Mouse (Mus musculus): ENCODE results near the gene Pkd1l2.

Pkd1l2 gene

DNA sequence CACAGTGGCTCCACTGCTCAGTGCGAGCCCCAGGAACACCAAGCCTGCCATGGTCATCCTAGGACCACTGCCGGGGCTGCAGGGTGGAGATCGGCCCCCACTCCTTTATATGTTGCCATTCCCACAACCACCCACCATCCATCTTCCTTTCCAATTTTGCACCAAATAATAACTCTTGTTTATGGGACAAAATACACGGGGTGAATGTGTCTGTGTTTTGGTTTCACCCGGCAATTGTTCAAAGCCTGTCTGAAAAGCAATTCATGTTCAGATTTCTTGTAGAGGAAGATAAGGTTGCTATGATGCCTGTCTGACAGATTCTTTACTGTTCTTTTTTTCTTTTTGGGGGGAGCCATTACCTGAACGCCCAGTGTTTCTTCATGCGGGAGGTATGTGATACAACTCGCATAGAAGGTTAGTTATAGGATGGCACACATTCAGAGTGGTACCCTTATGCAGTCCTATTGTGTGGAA is at the start of gene Pkd1l2:
Gene Pkd1l2, minus strand, starts transcription at position 51 of the 474 bp plus-strand sequence.
- no peak for DNase-seq (ENCODE audit: low spot score in 2 of 2)

DNA sequence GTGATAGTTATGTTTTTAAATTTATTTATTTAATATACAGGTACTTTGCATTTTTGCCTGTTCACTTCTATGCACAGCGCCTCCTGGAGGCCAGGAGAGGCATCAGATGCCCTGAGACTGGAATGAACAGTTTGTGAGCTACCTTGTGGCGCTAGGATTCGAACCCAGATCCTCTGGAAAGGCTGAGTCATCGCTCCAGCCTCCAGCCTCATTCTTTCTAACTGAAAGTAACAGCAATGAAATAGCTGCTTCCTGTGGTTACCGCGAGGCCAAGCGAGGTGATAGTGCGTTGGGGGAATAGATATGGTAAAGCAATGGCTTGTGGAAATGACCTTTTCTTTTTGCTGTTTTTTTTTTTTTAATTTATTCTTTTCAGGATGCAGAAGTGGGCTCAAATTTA is 44.8 kb upstream of the Pkd1l2 start:
- DNase-seq (ENCODE audit: low spot score in 2 of 2): no peak

DNA sequence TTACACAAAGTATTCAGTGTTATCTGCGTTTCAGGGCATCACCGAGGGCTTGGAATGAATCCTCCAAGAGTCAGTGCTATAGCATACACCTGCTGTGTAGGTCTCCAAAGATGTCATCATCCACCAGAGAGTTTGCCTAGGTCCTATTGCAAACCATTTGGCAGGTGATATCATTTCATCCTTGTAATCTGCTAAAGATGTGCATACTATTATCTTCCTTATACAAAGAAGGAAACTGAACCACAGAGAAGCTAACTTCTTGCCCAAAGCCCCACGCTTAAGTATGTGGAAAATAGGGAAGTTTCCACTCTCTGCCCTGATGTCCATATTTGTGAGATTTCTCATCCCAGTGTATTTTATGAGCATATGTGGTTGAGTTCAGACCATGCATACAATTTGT is 44.2 kb upstream of the Pkd1l2 start:
- no peak for DNase-seq (ENCODE audit: low spot score in 2 of 2)

DNA sequence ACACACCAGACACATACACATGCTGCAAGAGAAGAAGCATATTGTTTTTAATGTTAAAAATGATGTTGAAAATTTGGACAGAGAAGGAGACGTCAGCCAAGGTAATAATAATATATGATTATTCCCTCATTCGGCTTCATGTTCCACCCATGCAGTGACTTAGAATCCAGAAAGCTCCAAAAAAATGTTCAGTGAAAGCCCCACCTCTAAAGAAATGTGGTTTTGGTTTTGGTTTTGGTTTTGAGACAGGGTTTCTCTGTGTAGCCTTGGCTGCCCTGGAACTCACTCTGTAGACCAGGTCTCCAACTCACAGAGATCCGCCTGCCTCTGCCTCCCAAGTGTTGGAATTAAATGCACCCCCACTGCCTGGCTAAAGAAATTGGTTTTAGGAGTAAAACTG is 43.6 kb upstream of the Pkd1l2 start:
- DNase-seq (ENCODE audit: low spot score in 2 of 2): no peak

DNA sequence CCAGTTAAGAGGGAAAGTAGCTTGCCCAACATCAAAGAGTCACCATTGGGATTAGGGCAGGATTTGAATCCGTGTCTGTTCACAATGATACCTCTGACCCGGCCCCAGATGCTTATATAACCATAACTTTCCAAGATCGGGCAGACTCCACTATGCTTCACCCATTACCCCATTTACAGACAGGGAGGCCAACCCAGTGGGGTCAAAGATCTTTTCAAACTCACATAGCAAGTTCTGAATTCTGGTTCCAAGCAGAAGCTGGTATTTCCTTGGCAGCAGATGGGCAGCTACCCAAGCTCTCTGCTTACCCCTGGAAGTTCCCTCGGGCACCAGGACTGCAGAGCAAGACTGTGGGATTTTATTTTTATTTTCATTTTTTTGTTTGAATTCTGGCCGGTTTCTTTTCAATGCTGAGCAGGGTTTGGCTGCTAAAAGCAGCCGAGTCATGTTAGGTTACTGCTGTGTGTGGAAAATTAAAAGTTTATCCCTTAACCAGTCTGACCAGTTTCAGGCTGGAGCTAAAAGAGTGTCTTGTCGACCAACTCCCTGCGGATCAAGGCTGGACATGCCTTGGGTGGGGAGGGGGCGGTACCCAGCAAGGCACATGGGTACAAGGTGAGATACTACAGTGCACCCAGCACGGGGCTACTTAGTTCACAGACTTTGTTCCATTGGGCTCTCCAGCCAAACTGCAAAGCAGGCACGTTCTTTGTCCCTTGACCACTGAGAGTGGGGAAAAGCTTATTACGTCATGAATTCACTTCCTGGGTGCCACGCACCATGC is 41.8 kb upstream of the Pkd1l2 start:
- no peak for DNase-seq (ENCODE audit: low spot score in 2 of 2)

DNA sequence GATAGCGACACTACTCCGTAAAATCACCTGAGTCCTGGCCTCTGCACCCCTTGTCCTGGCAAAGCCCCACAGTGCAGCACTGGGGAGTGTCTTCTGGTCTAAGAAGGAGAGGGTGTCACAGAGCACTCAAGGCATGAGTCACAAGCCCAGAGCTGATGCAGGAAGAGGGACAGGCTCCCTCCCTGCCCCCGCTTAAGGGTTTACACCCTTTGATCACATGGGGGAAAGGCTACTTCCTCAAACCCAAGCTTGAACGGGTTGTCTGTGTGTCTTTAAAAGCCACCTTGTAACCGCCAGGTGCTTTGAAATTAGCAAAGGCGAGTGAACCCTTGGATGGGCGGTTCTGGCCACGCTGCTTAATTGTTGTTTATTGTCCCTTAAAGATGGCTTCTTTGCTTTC is 39.0 kb upstream of the Pkd1l2 start:
- DNase-seq (ENCODE audit: low spot score in 2 of 2): no peak

DNA sequence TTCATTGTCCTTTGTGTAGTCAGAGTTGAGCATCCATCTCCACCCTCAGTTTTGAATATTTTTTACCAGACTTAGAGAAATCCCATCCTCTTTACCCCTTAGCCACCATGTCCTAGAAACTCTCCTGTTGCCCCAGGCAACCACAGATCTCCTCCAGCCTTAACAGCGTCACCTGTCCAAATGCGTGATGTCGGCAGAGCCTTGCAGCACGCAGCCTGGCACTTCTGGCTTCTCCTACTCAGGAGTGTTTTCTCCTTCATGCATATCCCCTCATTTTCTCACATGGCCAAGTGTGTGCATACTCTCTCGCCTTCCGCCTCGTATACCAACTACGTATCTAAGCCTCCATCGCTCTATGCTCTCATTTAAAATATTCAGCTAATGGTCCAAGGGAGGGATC is 36.2 kb upstream of the Pkd1l2 start:
- DNase-seq (ENCODE audit: low spot score in 2 of 2): no peak

DNA sequence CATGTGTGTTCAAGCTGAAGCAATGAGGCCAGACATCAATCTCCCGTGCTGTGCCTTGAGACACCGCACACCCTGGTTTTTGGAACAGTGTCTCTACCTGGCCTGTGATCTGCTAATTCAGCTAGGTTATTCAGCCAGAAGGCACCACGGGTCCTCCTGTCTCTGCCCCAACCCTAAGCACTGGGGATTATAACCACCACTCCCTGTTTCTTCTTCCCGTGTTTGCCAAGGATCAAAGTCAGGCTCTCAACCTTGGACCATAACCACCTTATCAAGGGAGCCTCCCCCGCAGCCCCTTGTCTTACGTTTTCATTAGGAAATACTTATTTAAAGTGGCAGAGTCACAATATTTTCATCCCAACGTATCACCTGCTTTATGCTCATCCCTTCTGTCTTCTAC is 34.3 kb upstream of the Pkd1l2 start:
- DNase-seq (ENCODE audit: low spot score in 2 of 2): no peak

DNA sequence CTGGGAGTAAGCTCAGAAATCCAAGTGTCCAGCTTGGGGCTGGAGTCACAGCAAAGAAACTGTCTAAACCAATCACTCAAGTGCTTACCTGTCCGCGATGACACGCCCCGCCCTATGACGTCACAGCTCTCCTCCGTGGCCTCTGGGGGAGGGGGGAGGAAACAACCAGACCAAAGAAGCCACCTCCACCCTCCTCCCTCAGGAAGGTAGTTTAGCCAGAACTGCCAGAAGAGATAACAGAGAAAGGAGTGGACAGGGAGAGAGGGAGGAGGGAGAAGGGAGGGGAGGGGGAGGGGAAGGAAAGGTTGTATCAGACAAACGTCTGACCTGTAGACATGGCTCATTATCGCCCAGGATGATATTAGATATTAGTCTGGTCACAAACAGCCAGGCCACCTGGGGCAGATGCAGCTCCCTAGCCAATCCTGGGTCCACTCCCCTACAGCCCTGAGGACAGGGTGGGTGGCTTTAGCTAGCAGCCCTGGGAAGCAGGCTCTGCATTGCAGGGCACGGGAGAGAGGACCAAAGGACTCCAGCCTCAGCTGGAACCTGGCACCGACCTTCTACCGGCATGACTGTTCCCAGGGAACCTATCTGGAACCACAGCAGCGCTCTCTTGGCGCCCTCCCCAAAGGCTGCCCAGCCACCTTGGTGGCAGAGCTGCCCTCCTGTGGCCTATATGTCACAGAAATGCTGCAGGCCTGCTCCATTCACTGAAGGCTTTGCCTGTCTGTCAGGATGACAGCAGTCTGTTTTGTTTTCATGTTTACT is 33.6 kb upstream of the Pkd1l2 start:
- DNase-seq (ENCODE audit: low spot score in 2 of 2): no peak

DNA sequence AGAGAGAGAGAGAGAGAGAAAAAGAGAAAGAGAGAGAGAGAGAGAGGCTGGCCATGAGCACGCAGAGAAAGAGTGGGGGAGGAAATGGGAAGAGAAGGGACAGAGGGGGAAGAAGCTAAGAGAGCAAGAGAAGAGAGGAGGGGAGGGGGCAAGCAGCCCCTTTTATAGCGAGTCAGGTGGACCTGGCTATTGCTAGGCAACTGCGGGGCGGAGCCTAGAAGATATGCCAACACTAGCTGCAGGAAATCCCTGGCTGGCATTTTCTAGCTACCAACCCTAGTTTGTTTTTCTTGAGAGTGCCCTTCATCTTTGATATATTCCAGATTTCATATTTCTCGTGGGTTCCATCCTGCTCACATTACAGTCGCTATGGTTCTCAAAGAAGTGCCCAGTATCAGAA is 32.8 kb upstream of the Pkd1l2 start:
- DNase-seq (ENCODE audit: low spot score in 2 of 2): no peak

DNA sequence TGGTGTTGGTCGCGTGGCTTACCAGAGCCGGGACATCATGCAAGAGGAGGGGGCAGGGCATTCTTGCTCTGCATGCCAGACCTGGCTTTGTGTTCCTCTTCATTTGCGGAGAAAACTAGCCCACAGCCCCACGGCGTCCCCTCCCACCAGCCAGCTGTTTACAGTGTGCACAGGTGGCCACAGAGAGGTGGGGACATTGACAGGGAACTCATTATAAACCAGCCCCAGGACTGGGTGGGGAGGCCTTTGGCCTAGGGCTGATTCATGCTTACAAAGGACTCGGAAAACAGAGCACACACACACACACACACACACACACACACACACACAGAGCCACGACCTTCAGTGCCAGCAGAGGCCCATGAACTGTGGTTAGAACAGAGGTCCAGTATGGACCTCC is 30.0 kb upstream of the Pkd1l2 start:
- DNase-seq (ENCODE audit: low spot score in 2 of 2): no peak

DNA sequence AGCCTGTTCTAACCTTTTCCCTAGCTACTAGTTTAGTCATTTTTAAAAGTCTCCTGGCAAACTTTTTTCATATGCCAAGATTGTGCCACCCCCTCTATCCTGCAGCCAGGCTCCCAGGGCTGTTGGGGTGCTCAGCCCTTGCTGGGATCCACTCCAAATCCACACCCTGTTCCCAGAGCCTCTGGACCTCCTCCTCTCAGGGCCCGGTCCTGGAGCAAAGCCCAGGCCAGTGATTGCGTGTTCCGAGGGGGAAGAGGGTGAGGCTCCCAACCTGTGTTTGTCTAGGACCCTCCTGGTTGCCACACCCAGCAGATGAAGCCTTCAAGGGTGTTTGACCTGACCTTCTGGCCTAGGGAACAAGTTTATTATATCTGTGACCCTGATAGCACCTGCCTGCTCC is 29.4 kb upstream of the Pkd1l2 start:
- no peak for DNase-seq (ENCODE audit: low spot score in 2 of 2)

DNA sequence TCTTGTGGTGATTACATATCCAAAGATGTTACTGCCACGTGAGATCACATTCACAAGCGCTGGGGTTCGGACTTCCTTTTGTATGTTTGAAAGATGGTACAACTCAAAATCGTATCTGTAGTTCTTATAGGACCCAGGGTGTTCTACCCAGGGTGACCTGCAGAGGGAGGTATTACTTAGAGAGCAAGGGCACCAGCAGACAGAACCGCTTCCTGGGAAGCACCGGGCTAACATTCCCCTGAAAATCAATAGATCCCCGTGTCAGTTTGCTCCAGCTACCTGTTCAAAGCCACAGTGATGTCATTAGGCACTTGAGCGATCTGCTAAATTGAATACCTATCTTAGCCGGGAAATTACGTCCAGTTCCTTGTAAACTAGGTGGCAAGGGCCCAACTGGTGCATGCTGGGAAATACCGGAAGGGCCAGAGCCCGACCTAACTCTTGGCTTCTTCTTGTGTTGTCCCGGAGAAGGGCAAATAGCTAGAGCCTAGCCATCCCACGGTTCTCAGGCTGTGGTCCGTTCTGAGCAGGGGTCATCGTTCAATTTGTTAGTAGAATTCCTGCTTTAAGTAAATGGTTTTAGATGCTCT is 27.6 kb upstream of the Pkd1l2 start:
- peak; percentile 21 to 28 for DNase-seq (ENCODE audit: low spot score in 2 of 2)

DNA sequence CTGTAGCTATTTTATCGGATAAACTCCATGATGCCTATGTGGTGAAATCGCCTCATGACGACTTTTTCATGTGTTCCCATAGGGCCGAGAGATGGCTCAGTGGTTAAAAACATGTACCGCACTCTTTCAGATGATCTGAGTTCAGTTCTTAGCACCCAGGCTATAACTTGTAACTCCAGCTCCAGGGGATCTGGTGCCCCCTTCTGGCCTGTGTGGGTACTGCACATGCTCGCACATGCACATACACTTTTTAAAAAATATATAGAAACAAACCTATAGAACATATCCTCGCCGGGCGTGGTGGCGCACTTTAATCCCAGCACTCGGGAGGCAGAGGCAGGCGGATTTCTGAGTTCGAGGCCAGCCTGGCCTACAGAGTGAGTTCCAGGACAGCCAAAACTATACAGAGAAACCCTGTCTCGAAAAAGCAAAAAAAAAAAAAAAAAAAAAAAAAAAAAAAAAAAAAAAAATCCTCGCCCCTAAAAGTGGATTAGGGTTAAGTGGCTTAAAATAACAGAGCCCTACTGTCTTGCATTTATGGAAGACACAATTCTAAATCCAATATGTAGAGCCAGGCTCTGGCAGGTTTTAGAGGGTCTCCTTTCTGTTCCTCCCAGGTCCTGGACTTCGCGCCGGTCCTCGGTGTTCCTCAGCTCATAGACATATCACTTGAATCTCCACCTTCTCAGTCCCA is 26.9 kb upstream of the Pkd1l2 start:
- no peak for DNase-seq (ENCODE audit: low spot score in 2 of 2)

DNA sequence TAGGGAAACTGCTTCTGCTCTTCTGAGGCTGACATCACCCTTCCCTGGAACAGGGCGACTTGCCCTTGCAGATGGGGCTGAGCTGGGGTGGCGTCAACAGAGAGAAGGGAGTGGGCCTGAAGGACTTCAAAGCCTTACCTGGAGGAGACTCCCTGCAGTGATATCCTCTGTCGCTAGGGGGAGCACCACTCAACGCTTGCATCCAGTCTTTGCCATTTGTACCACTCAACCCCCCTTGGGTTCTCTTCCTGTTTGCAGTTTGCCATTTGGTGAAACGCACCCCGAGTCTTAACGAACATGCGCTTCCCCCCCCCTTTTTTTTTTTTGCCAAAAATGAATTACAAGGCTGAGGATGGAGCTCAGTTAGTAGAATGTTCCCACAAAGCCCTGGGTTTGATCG is 25.3 kb upstream of the Pkd1l2 start:
- DNase-seq (ENCODE audit: low spot score in 2 of 2): peak; percentile 65 to 71

DNA sequence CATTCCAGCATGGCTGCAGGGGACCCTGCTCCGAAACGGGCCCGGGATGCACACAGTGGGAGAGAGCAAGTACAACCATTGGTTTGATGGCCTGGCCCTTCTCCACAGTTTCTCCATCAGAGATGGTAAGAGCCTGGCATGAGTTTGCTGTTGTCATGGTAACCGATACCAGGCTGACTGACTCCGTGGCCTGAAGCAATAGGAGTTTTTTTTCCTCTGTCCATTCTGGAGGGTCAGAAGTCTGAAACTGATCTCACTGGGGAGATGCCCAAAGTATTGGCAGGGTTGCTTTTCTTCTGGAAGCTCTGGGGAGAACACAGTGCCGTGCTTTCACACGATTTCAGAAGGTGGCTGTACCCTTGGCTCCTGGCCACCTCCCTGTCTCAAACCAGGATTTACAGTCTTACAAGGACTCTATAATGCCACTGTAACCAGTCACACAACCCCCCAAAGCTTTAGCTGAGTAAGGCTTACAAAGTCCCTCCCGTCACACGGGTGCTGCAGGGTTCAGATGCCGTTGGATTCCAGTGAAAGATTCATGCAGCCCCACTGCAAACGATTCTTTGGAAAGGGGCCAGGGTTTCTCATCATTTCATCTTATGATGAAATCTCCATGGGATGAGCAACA is 15.4 kb upstream of the Pkd1l2 start:
- no peak for DNase-seq (ENCODE audit: low spot score in 2 of 2)

DNA sequence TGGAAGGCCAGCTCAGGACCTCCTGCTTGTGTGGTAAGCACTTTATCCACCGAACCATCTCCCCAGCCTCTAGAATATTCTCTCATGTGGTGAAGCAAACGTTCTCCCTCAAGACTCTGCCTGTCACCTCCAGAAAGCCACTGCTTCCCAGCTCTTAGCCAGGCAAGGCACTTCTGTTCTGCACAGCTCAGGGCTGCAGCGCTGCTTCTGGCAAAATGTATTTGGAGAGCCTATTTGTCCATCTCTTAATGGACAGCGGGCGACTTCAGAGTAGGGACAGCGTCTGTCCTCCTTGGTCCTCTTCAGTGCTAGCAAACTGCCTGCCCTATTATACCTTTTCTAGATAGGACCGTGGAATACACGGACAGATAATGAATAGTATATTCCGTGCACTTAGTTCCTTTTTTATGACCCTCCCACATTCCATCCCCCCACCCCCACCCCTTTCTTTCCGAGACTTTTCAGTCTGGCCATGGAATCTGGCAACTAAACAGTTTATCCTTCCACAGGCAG is 14.9 kb upstream of the Pkd1l2 start:
- no peak for DNase-seq (ENCODE audit: low spot score in 2 of 2)

DNA sequence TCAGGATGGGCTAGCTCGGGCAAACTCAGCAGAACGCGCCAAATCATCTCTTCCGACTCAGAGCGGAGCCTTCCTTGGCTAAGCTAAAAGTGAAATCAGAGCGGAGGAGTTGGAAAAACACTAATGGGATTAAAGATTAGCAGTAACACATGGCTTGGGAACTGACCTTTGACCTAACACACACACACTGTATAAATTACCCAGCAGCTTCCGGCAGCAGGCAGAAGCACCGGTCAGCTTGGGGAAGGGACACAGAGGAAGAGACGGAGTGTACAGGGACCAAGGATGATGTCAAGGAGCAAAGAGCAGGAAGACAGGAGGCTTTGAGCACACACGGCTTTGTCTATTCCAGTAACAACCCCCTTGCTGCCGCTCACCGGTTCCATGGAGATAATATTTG is 13.4 kb upstream of the Pkd1l2 start, which contains the start of gene Bco1:
Gene Bco1, plus strand, starts transcription at position 208 of the 400 bp plus-strand sequence.
- no peak for DNase-seq (ENCODE audit: low spot score in 2 of 2)

DNA sequence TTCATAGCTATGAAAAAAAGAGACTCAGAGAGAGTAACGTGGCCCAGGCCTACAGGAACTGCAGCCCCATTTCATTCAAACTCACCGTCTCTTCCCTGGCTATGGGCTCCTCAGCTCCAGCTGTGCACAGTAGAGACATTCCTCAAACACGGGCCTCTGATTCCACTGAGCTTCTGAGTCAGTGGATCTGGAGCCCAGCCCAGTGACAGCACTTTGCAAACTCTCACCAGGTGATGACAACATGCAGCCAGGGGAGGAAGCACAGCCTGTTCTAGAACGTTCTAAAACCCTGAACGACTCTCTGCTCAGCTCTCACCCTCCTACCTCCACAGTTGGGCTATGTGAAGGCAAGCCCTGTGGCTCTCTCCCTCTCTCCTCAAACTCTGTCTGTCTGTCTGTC is 11.8 kb upstream of the Pkd1l2 start:
- peak in 1 of 2 experiments; percentile 17 for DNase-seq (ENCODE audit: low spot score in 2 of 2)

DNA sequence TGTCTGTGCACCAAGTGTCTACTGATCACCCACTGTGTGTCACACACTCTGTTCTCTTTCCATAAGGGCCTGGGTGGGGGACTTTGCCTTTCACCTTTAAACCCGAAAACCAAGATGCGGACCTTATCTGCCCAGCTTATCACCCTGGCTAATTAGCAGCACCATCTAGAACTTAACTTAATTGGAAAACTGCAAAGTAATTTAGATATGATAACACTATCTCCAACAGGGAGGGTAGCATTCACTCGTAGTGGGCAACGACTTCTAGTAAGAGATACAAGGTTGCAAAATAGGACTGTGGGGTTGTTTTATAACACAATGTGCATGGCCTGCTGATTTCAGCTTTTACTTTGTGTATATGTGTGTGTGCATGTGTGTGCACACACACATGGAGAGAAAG is 7.6 kb upstream of the Pkd1l2 start:
- DNase-seq (ENCODE audit: low spot score in 2 of 2): no peak

DNA sequence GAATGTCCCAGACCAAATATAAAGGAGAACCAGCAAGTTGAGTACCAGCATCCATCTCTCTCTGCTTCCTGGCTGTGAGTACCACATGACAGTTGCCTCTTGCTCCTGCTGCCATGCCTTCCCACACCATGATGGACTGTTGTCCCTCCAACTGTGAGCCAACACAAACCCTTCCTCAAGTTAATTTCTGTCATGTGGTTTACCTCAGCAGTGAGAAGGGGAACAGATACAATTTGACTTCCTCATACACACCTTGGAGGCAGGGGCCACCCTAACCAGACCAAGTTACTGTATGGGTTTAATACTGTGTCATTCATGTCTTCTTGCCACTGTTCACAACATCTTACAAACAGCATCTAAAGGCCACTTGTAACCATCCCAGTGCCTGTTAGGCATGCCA is 4.8 kb upstream of the Pkd1l2 start:
- no peak for DNase-seq (ENCODE audit: low spot score in 2 of 2)
